Mouse (Mus musculus): ENCODE data around the gene Gsc2. TPM values are rescaled to one million over a fixed set of nuclear protein-coding genes. Genes with fewer than 3 reads are reported as not detected.

Gene Gsc2
- total RNA-seq, 1 experiment: 1.2 TPM

DNA sequence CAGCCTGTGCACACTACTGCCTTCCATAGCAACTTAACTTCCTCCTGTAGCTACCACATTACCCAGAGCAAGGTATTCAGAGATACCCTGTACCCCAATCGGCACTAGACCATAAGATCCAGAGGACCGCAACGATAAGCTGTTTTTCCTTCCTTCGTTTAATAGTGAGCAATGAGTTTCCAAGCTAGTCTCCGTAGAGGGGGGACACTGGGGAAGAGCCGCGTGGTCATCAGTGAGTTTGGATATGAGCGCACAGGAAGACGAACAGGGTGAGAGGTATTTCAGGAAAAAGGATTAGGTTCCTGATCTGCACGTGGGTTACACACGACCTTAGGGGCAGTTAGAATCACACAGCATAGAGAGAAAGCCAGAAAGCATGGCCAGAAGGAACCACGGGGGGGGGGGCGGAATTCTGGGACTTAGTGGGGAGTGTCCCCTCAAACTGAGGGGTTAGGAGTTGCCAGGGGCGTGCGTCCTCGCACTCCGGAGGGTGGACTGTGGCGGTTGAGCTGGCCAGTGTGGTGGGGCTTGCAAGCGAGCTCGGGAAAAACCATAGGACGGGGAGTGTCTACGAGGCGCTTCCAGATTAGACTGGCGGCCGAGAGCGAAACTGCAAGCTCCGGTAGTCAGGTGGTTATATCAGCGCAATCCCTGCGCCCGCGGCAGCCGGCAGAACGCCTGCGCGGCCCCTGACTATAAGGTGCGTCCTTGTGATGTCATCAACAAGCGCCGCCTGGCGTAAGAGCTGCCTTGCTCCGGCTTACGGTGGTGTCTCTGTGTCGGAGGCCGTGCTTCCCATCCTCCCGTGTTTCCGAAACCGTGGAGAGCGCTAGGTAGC lies 6.7 kb upstream of the Gsc2 start:
- H3K27ac ChIP-seq (ENCODE audit: insufficient read depth, low read depth, low read length, poor library complexity, severe bottlenecking): peak overlapping the region; percentile 56
- H3K4me3 ChIP-seq (ENCODE audit: insufficient read depth in 1 of 2, low read depth in 1 of 2, low read length in 2 of 2, poor library complexity in 1 of 2, severe bottlenecking in 1 of 2): peak overlapping the region; percentile 81 to 90
- H3K9me3 ChIP-seq (ENCODE audit: control insufficient read depth, insufficient read depth, low read depth, low read length): no peaks in the 10 kb centered on the region
- H3K36me3 ChIP-seq (ENCODE audit: control insufficient read depth, insufficient read depth, low read length, poor library complexity, severe bottlenecking): peaks cover 20% of the 10 kb centered on the region
- TF ChIP-seq ZC3H11A (IDR thresholded peaks at IDR 0.05; ENCODE audit: borderline replicate concordance, low read depth, low read length) (peak; percentile 40; the same call in 1 of the 2 replicates), HCFC1 (IDR thresholded peaks at IDR 0.05; ENCODE audit: borderline replicate concordance, insufficient read depth, low read length) (peak; percentile 79; the same call in 1 of the 2 replicates), MAFK (IDR thresholded peaks at IDR 0.05; ENCODE audit: insufficient read depth, low read depth, low read length) (no peak), ZNF384 (IDR thresholded peaks at IDR 0.05; ENCODE audit: low read depth, low read length) (no peak)
- peak overlapping the region; percentile 94 for H3K9ac ChIP-seq (ENCODE audit: insufficient read depth, low read depth, low read length, poor library complexity, severe bottlenecking)
- in situ Hi-C loops (cut with MboI; ENCODE audit: low sequenced_read_pairs in 2 of 2, unreplicated experiment in 2 of 2): no loop called here
- DNase-seq (ENCODE audit: low read depth, low spot score): peak; percentile 96
- peaks cover 2 to 21% of the 10 kb centered on the region in 2 experiments; a peak in 3 of 4 replicates for H3K4me1 ChIP-seq (ENCODE audit: control insufficient read depth in 2 of 2, insufficient read depth in 2 of 2, low read length in 2 of 2, poor library complexity in 1 of 2)

DNA sequence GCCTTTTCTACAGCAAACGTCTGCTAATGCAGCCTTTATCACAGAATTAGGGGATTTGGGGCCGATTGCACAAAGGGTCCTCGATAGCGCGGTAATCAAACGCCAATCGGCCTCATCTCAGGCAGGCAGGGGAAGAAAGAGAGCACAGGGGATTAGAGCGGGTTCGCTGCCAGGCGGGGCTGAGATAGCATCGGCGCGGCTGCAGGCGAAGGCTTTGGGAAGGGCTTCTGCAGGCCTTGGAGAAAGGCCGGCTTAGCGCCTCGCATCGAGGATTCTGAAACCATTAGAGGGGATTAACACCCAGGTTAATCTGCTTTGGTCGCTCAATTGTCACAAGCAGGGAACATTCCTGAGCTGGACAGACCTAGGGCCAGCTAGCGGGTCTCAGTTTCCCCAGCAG lies 5.7 kb upstream of the Gsc2 start:
- H3K27ac ChIP-seq (ENCODE audit: insufficient read depth, low read depth, low read length, poor library complexity, severe bottlenecking): no peak overlapping the region

DNA sequence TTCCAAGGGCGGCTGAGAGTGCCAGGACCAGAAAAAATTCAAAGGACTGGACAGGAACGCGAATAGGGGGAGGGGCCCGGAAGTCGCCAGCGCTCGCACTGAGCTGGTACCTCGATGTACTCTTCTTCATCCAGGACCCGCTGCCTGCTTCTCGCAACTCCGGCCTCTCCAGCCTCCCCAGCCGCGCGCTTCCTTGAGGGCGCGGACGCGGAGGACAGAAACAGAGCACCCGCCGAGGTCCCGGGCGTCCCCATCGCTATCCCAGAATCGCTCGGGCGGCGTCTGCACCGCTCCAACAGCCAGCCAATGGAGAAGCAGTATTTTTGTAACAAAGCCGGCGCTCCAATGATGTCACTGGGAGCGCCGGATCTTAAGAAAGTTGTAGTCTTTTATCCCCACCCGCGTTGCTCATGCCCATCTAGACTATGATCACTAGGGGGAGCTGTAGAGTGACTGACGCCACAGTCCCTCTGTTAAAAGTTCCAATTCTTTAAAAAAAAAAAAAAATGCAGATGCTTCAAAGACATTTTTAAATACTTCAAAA lies 3.7 kb downstream of the Gsc2 start, which contains the start of gene Ess2:
TSS of gene Ess2 (minus strand) at position 297 of the 544 bp plus-strand sequence.
- 0 out of 2 replicates have a peak within 1 kb of the TSS, but pooled peaks have one; percentile 57 for H3K27ac ChIP-seq (ENCODE audit: insufficient read depth, low read depth, low read length, poor library complexity, severe bottlenecking)
- DNase-seq (ENCODE audit: low read depth, low spot score): peak; percentile 96
- peaks cover 20% of the 10 kb centered on the region for H3K36me3 ChIP-seq (ENCODE audit: control insufficient read depth, insufficient read depth, low read length, poor library complexity, severe bottlenecking)
- no peaks in the 10 kb centered on the region for H3K9me3 ChIP-seq (ENCODE audit: control insufficient read depth, insufficient read depth, low read depth, low read length)
- peaks cover 0 to 3% of the 10 kb centered on the region in 2 experiments; a peak in 1 of 4 replicates for H3K4me1 ChIP-seq (ENCODE audit: control insufficient read depth in 2 of 2, insufficient read depth in 2 of 2, low read length in 2 of 2, poor library complexity in 1 of 2)
- peak within 1 kb of the TSS; percentile 90 for H3K9ac ChIP-seq (ENCODE audit: insufficient read depth, low read depth, low read length, poor library complexity, severe bottlenecking)
- TF ChIP-seq ZNF384 (IDR thresholded peaks at IDR 0.05; ENCODE audit: low read depth, low read length) (peak; percentile 98), HCFC1 (IDR thresholded peaks at IDR 0.05; ENCODE audit: borderline replicate concordance, insufficient read depth, low read length) (peak; percentile 93), ZC3H11A (IDR thresholded peaks at IDR 0.05; ENCODE audit: borderline replicate concordance, low read depth, low read length) (0 out of 2 replicates have a peak, but pooled peaks have one; percentile 4), MAFK (IDR thresholded peaks at IDR 0.05; ENCODE audit: insufficient read depth, low read depth, low read length) (no peak), CHD2 (IDR thresholded peaks at IDR 0.05; ENCODE audit: low read depth, low read length) (no peak)
- in situ Hi-C loops (cut with MboI; ENCODE audit: low sequenced_read_pairs in 2 of 2, unreplicated experiment in 2 of 2): no loop called here
- peak within 1 kb of the TSS; percentile 96 to 99 for H3K4me3 ChIP-seq (ENCODE audit: insufficient read depth in 1 of 2, low read depth in 1 of 2, low read length in 2 of 2, poor library complexity in 1 of 2, severe bottlenecking in 1 of 2)

More for the DNA sequence above, 5.7 kb upstream of the Gsc2 start:
- H3K36me3 ChIP-seq (ENCODE audit: control insufficient read depth, insufficient read depth, low read length, poor library complexity, severe bottlenecking): peaks cover 10% of the 10 kb centered on the region
- no peak for DNase-seq (ENCODE audit: low read depth, low spot score)
- peaks cover 2 to 21% of the 10 kb centered on the region in 2 experiments; a peak in 3 of 4 replicates for H3K4me1 ChIP-seq (ENCODE audit: control insufficient read depth in 2 of 2, insufficient read depth in 2 of 2, low read length in 2 of 2, poor library complexity in 1 of 2)
- TF ChIP-seq ZNF384 (IDR thresholded peaks at IDR 0.05; ENCODE audit: low read depth, low read length) (no peak), HCFC1 (IDR thresholded peaks at IDR 0.05; ENCODE audit: borderline replicate concordance, insufficient read depth, low read length) (no peak), ZC3H11A (IDR thresholded peaks at IDR 0.05; ENCODE audit: borderline replicate concordance, low read depth, low read length) (no peak), CHD2 (IDR thresholded peaks at IDR 0.05; ENCODE audit: low read depth, low read length) (no peak), MAFK (IDR thresholded peaks at IDR 0.05; ENCODE audit: insufficient read depth, low read depth, low read length) (no peak)
- in situ Hi-C loops (cut with MboI; ENCODE audit: low sequenced_read_pairs in 2 of 2, unreplicated experiment in 2 of 2): no loop called here
- no peaks in the 10 kb centered on the region for H3K9me3 ChIP-seq (ENCODE audit: control insufficient read depth, insufficient read depth, low read depth, low read length)
- H3K4me3 ChIP-seq (ENCODE audit: insufficient read depth in 1 of 2, low read depth in 1 of 2, low read length in 2 of 2, poor library complexity in 1 of 2, severe bottlenecking in 1 of 2): peak overlapping the region; percentile 31 to 42; a peak in 3 of 4 replicates
- H3K9ac ChIP-seq (ENCODE audit: insufficient read depth, low read depth, low read length, poor library complexity, severe bottlenecking): peak overlapping the region; percentile 41; the same call in 1 of the 2 replicates

DNA sequence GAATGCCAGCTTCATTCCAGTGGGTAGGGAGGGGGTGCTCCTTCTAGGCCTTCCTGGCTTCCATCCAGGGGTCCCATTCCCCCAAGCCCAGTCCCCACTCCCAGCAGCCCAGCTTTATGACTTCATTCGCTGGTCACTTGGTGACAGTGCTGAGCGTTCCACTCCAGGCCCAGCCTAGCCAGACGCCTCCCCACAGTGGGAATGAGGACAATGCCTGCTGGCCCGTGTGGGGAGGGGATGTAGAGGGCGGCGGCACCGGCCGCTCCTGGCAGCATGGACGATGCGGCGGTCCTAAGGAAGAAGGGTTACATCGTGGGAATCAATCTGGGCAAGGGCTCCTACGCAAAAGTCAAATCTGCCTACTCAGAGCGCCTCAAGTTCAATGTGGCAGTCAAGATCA lies 16.4 kb downstream of the Gsc2 start, which contains the start of the genes Dgcr2 and Tssk2:
TSS of gene Dgcr2 (minus strand) at position 101 of the 400 bp plus-strand sequence.
TSS of gene Tssk2 (plus strand) at position 176 of the 400 bp plus-strand sequence.
- TF ChIP-seq MAFK (IDR thresholded peaks at IDR 0.05; ENCODE audit: insufficient read depth, low read depth, low read length) (no peak), HCFC1 (IDR thresholded peaks at IDR 0.05; ENCODE audit: borderline replicate concordance, insufficient read depth, low read length) (no peak), CHD2 (IDR thresholded peaks at IDR 0.05; ENCODE audit: low read depth, low read length) (no peak), ZNF384 (IDR thresholded peaks at IDR 0.05; ENCODE audit: low read depth, low read length) (no peak), ZC3H11A (IDR thresholded peaks at IDR 0.05; ENCODE audit: borderline replicate concordance, low read depth, low read length) (no peak)
- in situ Hi-C loops (cut with MboI; ENCODE audit: low sequenced_read_pairs in 2 of 2, unreplicated experiment in 2 of 2): no loop called here
- no peak for DNase-seq (ENCODE audit: low read depth, low spot score)
- Histone ChIP-seq H3K4me1 (ENCODE audit: control insufficient read depth in 2 of 2, insufficient read depth in 2 of 2, low read length in 2 of 2, poor library complexity in 1 of 2) (no peaks in the 10 kb centered on the region), H3K9me3 (ENCODE audit: control insufficient read depth, insufficient read depth, low read depth, low read length) (no peaks in the 10 kb centered on the region), H3K27ac (ENCODE audit: insufficient read depth, low read depth, low read length, poor library complexity, severe bottlenecking) (no peak within 1 kb of the TSS), H3K4me3 (ENCODE audit: insufficient read depth in 1 of 2, low read depth in 1 of 2, low read length in 2 of 2, poor library complexity in 1 of 2, severe bottlenecking in 1 of 2) (no peak within 1 kb of the TSS), H3K9ac (ENCODE audit: insufficient read depth, low read depth, low read length, poor library complexity, severe bottlenecking) (no peak within 1 kb of the TSS), H3K36me3 (ENCODE audit: control insufficient read depth, insufficient read depth, low read length, poor library complexity, severe bottlenecking) (peaks cover 19% of the 10 kb centered on the region)

All from ES-E14 (cell line).